Mouse (Mus musculus) bone marrow, adult 2 months (tissue): ENCODE data around the gene Cemip. TPM values are rescaled to one million over a fixed set of nuclear protein-coding genes. Genes with fewer than 3 reads are reported as not detected.

ENCODE experiments used
- H3K27ac ChIP-seq: fragments of 200-500 bp; 2 replicates; pipeline ENCODE4 v1.5.1; 2012; ENCODE audit warnings: low read depth, mild to moderate bottlenecking, control low read depth, inconsistent platforms, low read length; ENCODE audit not compliant: control insufficient read depth, poor library complexity, insufficient read depth
- H3K4me1 ChIP-seq: fragments of 200-500 bp; 2 replicates; pipeline ENCODE4 v1.6.1; 2011; ENCODE audit warnings: low read length; ENCODE audit not compliant: control insufficient read depth, insufficient read depth
- H3K4me3 ChIP-seq: fragments of 200-500 bp; replicated peaks from 2 replicates; pipeline ENCODE3; 2011; ENCODE audit warnings: mild to moderate bottlenecking, low read depth, low read length, control low read depth; ENCODE audit not compliant: control insufficient read depth
- CTCF ChIP-seq: fragments of 200-500 bp; IDR thresholded peaks from 2 replicates; pipeline ENCODE4 v1.5.1; 2011; ENCODE audit warnings: low read length, control low read depth; ENCODE audit not compliant: control insufficient read depth, insufficient read depth
- POLR2A ChIP-seq: fragments of 200-500 bp; IDR thresholded peaks from 2 replicates; pipeline ENCODE4 v1.6.1; 2011; ENCODE audit warnings: low read depth, mild to moderate bottlenecking, control low read depth, low read length, borderline replicate concordance; ENCODE audit not compliant: control insufficient read depth
- WGBS: fragments of 180-500 bp; shearing (Covaris S2); methylation state at CpG from one replicate; pipeline ENCODE4 v1.1.7; 2018; 5-methylcytosine and 5-hydroxymethylcytosine counted together
- polyA plus RNA-seq: library from polyadenylated mRNA; stranded (reverse); fragments of >200 nt; gene quantifications from 2 replicates; pipeline ENCODE4 v1.2.4, GENCODE M21; 2011; ENCODE audit warnings: low replicate concordance; ENCODE audit not compliant: missing spikeins, insufficient read depth, insufficient read length

Gene Cemip
- polyA plus RNA-seq, 1 experiment: 1.2 TPM

DNA sequence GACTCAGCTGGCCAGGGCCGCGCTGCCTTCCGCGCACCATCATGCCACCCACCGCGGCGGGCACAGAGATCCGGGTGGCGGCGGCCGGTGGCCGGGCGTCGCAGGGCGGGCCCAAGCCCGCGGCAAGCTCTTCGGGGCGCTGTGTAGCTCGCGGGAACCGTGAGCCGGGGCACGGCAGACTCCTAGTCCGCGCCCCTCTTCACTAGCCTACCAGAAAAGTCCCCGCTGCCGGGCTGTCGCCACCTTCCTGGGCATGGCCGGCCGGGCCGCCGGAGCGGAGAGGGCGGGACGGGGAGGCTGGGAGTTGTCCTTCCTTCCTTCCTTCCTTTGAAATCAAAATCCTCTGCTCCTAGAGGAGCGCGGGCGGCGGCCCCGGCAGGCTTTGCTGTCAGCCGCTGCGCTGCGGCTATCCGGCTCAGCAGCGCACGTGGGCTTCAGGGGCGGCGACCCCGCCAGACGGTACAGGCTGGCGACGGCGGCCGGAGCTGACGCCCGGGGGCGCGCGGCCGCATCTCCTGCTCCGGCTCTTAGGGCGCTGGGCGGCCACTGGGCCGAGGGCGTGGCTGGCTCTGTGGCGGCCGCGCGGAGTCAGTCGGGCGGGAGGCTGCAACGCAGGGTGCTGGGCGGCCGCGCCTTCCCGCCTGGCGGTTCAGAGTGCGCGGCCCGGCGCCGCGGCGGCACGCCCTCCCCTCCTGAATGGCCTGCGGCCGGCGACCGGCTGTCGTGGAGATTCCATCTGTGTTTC lies 202.9 kb downstream of the Cemip start:
- TF ChIP-seq CTCF (no peak), POLR2A (0 out of 2 replicates have a peak, but pooled peaks have one; percentile 40)
- under 1% methylated on average over 91 of the region's 91 CpGs for WGBS
- H3K4me3 ChIP-seq: peak overlapping the region; percentile 64
- H3K27ac ChIP-seq: peak overlapping the region; percentile 96
- peaks cover 5% of the 10 kb centered on the region for H3K4me1 ChIP-seq

Other genes with a start within 250 kb of the Cemip start
- gene Tlnrd1, start 202.2 kb downstream of the Cemip start, polyA plus RNA-seq: 10.5 and 11.5 TPM in 2 replicates
- gene Mesd, start 202.0 kb downstream of the Cemip start, polyA plus RNA-seq: 17.4 and 32.0 TPM in 2 replicates
- 6.5 and 29.2 TPM in 2 replicates for gene Abhd17c, start 65.4 kb upstream of the Cemip start, polyA plus RNA-seq